Mouse (Mus musculus): Measurements from ENCODE around the gene Rasal3.

GRCm38 (mm10) chr17:32358192-32358942, 45.0 kb downstream of the Rasal3 start:
- TF ChIP-seq POLR2A (IDR thresholded peaks at IDR 0.05; ENCODE audit: borderline replicate concordance, low read depth, low read length) (no peak), CTCF (IDR thresholded peaks at IDR 0.05; ENCODE audit: low read depth, low read length) (no peak)
